Comparison of ENCODE assay signal across 11 mouse cellular contexts in genomic region chr8:127775747-127776146, GRCm38 (mm10).
A peak's percentile ranks its signal among the peaks of the same experiment; 100 is the strongest.
DNase-seq lines count a peak whose midpoint lies in the region; ATAC-seq and TF ChIP-seq lines count a peak whose summit lies in the region.
"Had no signal": no experiment of that assay in that cellular context is flagged by ENCODE, and none has a peak within 500 bp of the region (broad histone marks: within the 10 kb centered on the region; RNA-seq: fewer than 3 reads in every experiment).

No protein-coding gene starts in this region.

- ATAC-seq in hindbrain, embryonic 15.5 days (ENCODE audit: low FRiP score, low read depth) = no peak
- ATAC-seq in hindbrain, embryonic 11.5 days (ENCODE audit: low FRiP score) = no peak
- no peak for ATAC-seq in embryonic facial prominence, embryonic 14.5 days (ENCODE audit: low read depth)
- ATAC-seq in midbrain, embryonic 11.5 days (ENCODE audit: low FRiP score) = peak; percentile 49

- H3K27ac ChIP-seq in hindbrain, embryonic 15.5 days (replicated peaks) = peak overlapping the region; percentile 27
- no peak overlapping the region for H3K27ac ChIP-seq in hindbrain, embryonic 11.5 days (ENCODE audit: low read depth, low read length)
- peak overlapping the region; percentile 55 for H3K27ac ChIP-seq in bone marrow macrophage, adult 2 months (ENCODE audit: insufficient read depth, low read depth, low read length)
- H3K27ac ChIP-seq in embryonic facial prominence, embryonic 14.5 days (replicated peaks; ENCODE audit: low read depth, low read length) = no peak overlapping the region
- no peak overlapping the region; the same call in 1 of the 2 replicates for H3K27ac ChIP-seq in midbrain, embryonic 11.5 days (ENCODE audit: low read depth, low read length)
- H3K27ac ChIP-seq: heart, embryonic 15.5 days; limb, embryonic 15.5 days had no signal

- H3K4me1 ChIP-seq in hindbrain, embryonic 15.5 days (replicated peaks) = peaks cover 36% of the 10 kb centered on the region
- H3K4me1 ChIP-seq in hindbrain, embryonic 11.5 days (replicated peaks; ENCODE audit: control insufficient read depth, insufficient read depth, low read length) = no peaks in the 10 kb centered on the region
- H3K4me1 ChIP-seq in bone marrow macrophage, adult 2 months (ENCODE audit: control insufficient read depth, insufficient read depth, low read length) = peaks cover 19% of the 10 kb centered on the region
- H3K4me1 ChIP-seq in embryonic facial prominence, embryonic 14.5 days (ENCODE audit: control insufficient read depth, insufficient read depth, low read length) = no peaks in the 10 kb centered on the region; the same call in 1 of the 2 replicates
- peaks cover 6% of the 10 kb centered on the region for H3K4me1 ChIP-seq in midbrain, embryonic 11.5 days (ENCODE audit: control insufficient read depth, insufficient read depth, low read length)
- H3K4me1 ChIP-seq: heart, embryonic 15.5 days had no signal

- H3K36me3 ChIP-seq in hindbrain, embryonic 15.5 days = no peaks in the 10 kb centered on the region
- no peaks in the 10 kb centered on the region for H3K36me3 ChIP-seq in hindbrain, embryonic 11.5 days (ENCODE audit: control insufficient read depth, insufficient read depth, low read length)
- H3K36me3 ChIP-seq in embryonic facial prominence, embryonic 14.5 days (ENCODE audit: control insufficient read depth, insufficient read depth, low read length) = no peaks in the 10 kb centered on the region
- H3K36me3 ChIP-seq in midbrain, embryonic 11.5 days (ENCODE audit: control insufficient read depth, insufficient read depth, low read length) = no peaks in the 10 kb centered on the region
- H3K36me3 ChIP-seq: heart, embryonic 15.5 days; limb, embryonic 15.5 days had no signal

- no peaks in the 10 kb centered on the region for H3K27me3 ChIP-seq in hindbrain, embryonic 15.5 days
- no peaks in the 10 kb centered on the region for H3K27me3 ChIP-seq in hindbrain, embryonic 11.5 days (ENCODE audit: control insufficient read depth, insufficient read depth, low read length)
- H3K27me3 ChIP-seq in embryonic facial prominence, embryonic 14.5 days (replicated peaks; ENCODE audit: control insufficient read depth, insufficient read depth, low read length) = no peaks in the 10 kb centered on the region
- H3K27me3 ChIP-seq in midbrain, embryonic 11.5 days (ENCODE audit: control insufficient read depth, insufficient read depth, low read length) = no peaks in the 10 kb centered on the region
- H3K27me3 ChIP-seq: heart, embryonic 15.5 days; limb, embryonic 15.5 days had no signal

- H3K4me2 ChIP-seq in hindbrain, embryonic 15.5 days = 0 out of 2 replicates have a peak overlapping the region, but pooled peaks have one; percentile 4
- no peak overlapping the region for H3K4me2 ChIP-seq in hindbrain, embryonic 11.5 days (replicated peaks; ENCODE audit: low read depth, low read length)
- no peak overlapping the region for H3K4me2 ChIP-seq in embryonic facial prominence, embryonic 14.5 days (ENCODE audit: low read depth, low read length)
- H3K4me2 ChIP-seq in midbrain, embryonic 11.5 days = no peak overlapping the region
- H3K4me2 ChIP-seq: heart, embryonic 15.5 days; limb, embryonic 15.5 days had no signal

- DNase-seq in hindbrain, embryonic 11.5 days (ENCODE audit: low spot score) = no peak
- peak; percentile 23 for DNase-seq in embryonic facial prominence, embryonic 14.5 days (ENCODE audit: low spot score)
- DNase-seq in midbrain, embryonic 11.5 days (ENCODE audit: low spot score, missing footprints) = peak; percentile 87
- no peak for DNase-seq in spleen, postnatal 36 days (ENCODE audit: low spot score in 2 of 2)
- no peak for DNase-seq in ovary, adult 18-20 months (ENCODE audit: low spot score)
- DNase-seq: kidney, adult 2 months; lung, postnatal 4 days had no signal

- H3K9me3 ChIP-seq in hindbrain, embryonic 15.5 days = no peaks in the 10 kb centered on the region
- no peaks in the 10 kb centered on the region for H3K9me3 ChIP-seq in hindbrain, embryonic 11.5 days (ENCODE audit: control insufficient read depth, low read length)
- H3K9me3 ChIP-seq in embryonic facial prominence, embryonic 14.5 days (ENCODE audit: control insufficient read depth, low read length) = no peaks in the 10 kb centered on the region
- no peaks in the 10 kb centered on the region for H3K9me3 ChIP-seq in midbrain, embryonic 11.5 days (ENCODE audit: control insufficient read depth, low read length)
- H3K9me3 ChIP-seq: heart, embryonic 15.5 days; limb, embryonic 15.5 days had no signal

- no peak for TF ChIP-seq CTCF in bone marrow macrophage, adult 2 months (IDR thresholded peaks at IDR 0.05; ENCODE audit: low read depth, low read length)

- no peak for TF ChIP-seq POLR2A in bone marrow macrophage, adult 2 months (IDR thresholded peaks at IDR 0.05; ENCODE audit: borderline replicate concordance, low read depth, low read length)

- no peak overlapping the region; the same call in 1 of the 2 replicates for H3K9ac ChIP-seq in hindbrain, embryonic 15.5 days
- H3K9ac ChIP-seq in hindbrain, embryonic 11.5 days (ENCODE audit: low read depth, low read length) = no peak overlapping the region
- H3K9ac ChIP-seq in embryonic facial prominence, embryonic 14.5 days (ENCODE audit: low read depth, low read length) = no peak overlapping the region
- 0 out of 2 replicates have a peak overlapping the region, but pooled peaks have one; percentile 6 for H3K9ac ChIP-seq in midbrain, embryonic 11.5 days (ENCODE audit: low read length)
- H3K9ac ChIP-seq: heart, embryonic 15.5 days; limb, embryonic 15.5 days had no signal

- 16% methylated on average over 7 of the region's 7 CpGs for WGBS in hindbrain, embryonic 15.5 days
- 23% methylated on average over 7 of the region's 7 CpGs for WGBS in hindbrain, embryonic 11.5 days
- 25% methylated on average over 7 of the region's 7 CpGs for WGBS in embryonic facial prominence, embryonic 14.5 days
- 7% methylated on average over 7 of the region's 7 CpGs for WGBS in midbrain, embryonic 11.5 days

- no peak overlapping the region for H3K4me3 ChIP-seq in hindbrain, embryonic 15.5 days
- H3K4me3 ChIP-seq in hindbrain, embryonic 11.5 days (ENCODE audit: low read depth, low read length) = no peak overlapping the region
- no peak overlapping the region for H3K4me3 ChIP-seq in bone marrow macrophage, adult 2 months (ENCODE audit: insufficient read depth, low read length)
- no peak overlapping the region for H3K4me3 ChIP-seq in embryonic facial prominence, embryonic 14.5 days (ENCODE audit: low read depth, low read length)
- H3K4me3 ChIP-seq in midbrain, embryonic 11.5 days (ENCODE audit: low read depth, low read length) = no peak overlapping the region
- H3K4me3 ChIP-seq: heart, embryonic 15.5 days; limb, embryonic 15.5 days had no signal

Comparison
In these comparisons a context has a peak if more than half of its experiments do, and no peak if none do; other contexts are left out.
1. H3K27ac ChIP-seq: peak in hindbrain, embryonic 15.5 days (single experiment) and bone marrow macrophage, adult 2 months (single experiment); none in hindbrain, embryonic 11.5 days (single experiment), embryonic facial prominence, embryonic 14.5 days (single experiment) and midbrain, embryonic 11.5 days (single experiment).
2. DNase-seq: peak in embryonic facial prominence, embryonic 14.5 days (single experiment) and midbrain, embryonic 11.5 days (single experiment); none in hindbrain, embryonic 11.5 days (single experiment), spleen, postnatal 36 days (0 of 2) and ovary, adult 18-20 months (single experiment).